Mouse (Mus musculus) erythroblast, adult 5-6 weeks (primary cell): ENCODE data around the gene Map3k5. TPM values are rescaled to one million over a fixed set of nuclear protein-coding genes. Genes with fewer than 3 reads are reported as not detected.
"Not testable (repeated sequence)": the region's sequence is repeated elsewhere in the genome, so short reads cannot be mapped to it uniquely, and the experiment has no call there.

Experiments used
- ATAC-seq: replicated peaks from 2 replicates; pipeline ENCODE4 v1.8.0; 2016; ENCODE audit warnings: moderate number of reproducible peaks, mild to moderate bottlenecking, moderate TSS enrichment, inconsistent platforms; ENCODE audit not compliant: poor library complexity, low FRiP score, severe bottlenecking
- total RNA-seq, 2 experiments: library from RNA; stranded (forward) in 1 of 2; stranded (reverse) in 1 of 2; fragments of 150-400 nt in 1 of 2; fragments of 200-764, 138-1000 nt in 1 of 2; gene quantifications; 2 replicates each; pipeline versions ENCODE4 v1.2.3 to v1.2.4; 2015 to 2017; ENCODE audit warnings: low replicate concordance in 2 of 2

Gene Map3k5
- total RNA-seq, 2 experiments from 2014 or later: 4.2 to 4.6 TPM

GRCm38 (mm10) chr10:19956745-19957144 lies 22.5 kb downstream of the Map3k5 start:
- no peak for ATAC-seq

GRCm38 (mm10) chr10:19960831-19961380 lies 26.6 kb downstream of the Map3k5 start:
- no peak for ATAC-seq

- no peak for ATAC-seq
Observed at GRCm38 (mm10) chr10:19962746-19963145, 28.5 kb downstream of the Map3k5 start.

- ATAC-seq: no peak
Observed at GRCm38 (mm10) chr10:19963206-19963605, 28.9 kb downstream of the Map3k5 start.

GRCm38 (mm10) chr10:19964105-19964504 lies 29.8 kb downstream of the Map3k5 start:
- ATAC-seq: no peak

- no peak for ATAC-seq
Observed at GRCm38 (mm10) chr10:19966597-19966996, 32.3 kb downstream of the Map3k5 start.

GRCm38 (mm10) chr10:19968445-19968844 lies 34.2 kb downstream of the Map3k5 start:
- no peak for ATAC-seq

GRCm38 (mm10) chr10:19969831-19970460 lies 35.7 kb downstream of the Map3k5 start:
- ATAC-seq: no peak

- not testable (repeated sequence) for ATAC-seq
Observed at GRCm38 (mm10) chr10:19971491-19971890, 37.2 kb downstream of the Map3k5 start.

GRCm38 (mm10) chr10:19973321-19974108 lies 39.2 kb downstream of the Map3k5 start:
- no peak for ATAC-seq

- ATAC-seq: no peak
Observed at GRCm38 (mm10) chr10:19977557-19977956, 43.3 kb downstream of the Map3k5 start.

GRCm38 (mm10) chr10:19978662-19979199 lies 44.5 kb downstream of the Map3k5 start:
- ATAC-seq: no peak

- ATAC-seq: no peak
Observed at GRCm38 (mm10) chr10:19987736-19988135, 53.5 kb downstream of the Map3k5 start.

GRCm38 (mm10) chr10:19989986-19990385 lies 55.7 kb downstream of the Map3k5 start:
- no peak for ATAC-seq

- no peak for ATAC-seq
Observed at GRCm38 (mm10) chr10:19990638-19991037, 56.4 kb downstream of the Map3k5 start.

- ATAC-seq: no peak
Observed at GRCm38 (mm10) chr10:19991237-19991865, 57.1 kb downstream of the Map3k5 start.

GRCm38 (mm10) chr10:19991866-19992252 lies 57.6 kb downstream of the Map3k5 start:
- ATAC-seq: no peak

GRCm38 (mm10) chr10:19994469-19995450 lies 60.5 kb downstream of the Map3k5 start:
- no peak for ATAC-seq

- no peak for ATAC-seq
Observed at GRCm38 (mm10) chr10:19996151-19996550, 61.9 kb downstream of the Map3k5 start.
